Mouse (Mus musculus) T-helper 1 cell (primary cell): Measurements from ENCODE around the gene Tnfrsf11a.

Experiments used
- in situ Hi-C: fragments of 300-600 bp; cut with MboI, MseI; formaldehyde crosslinking; loops from one replicate; pipeline ENCODE4 v1.15.1; 2025; ENCODE audit warnings: high pct_unique_total_duplicates

The Tnfrsf11a gene

GRCm38 (mm10) chr1:105824980-105825379 is 44.5 kb downstream of the Tnfrsf11a start:
- in situ Hi-C loops, result no loop called here

- in situ Hi-C loops, result no loop called here
These were observed 46.9 kb downstream of the Tnfrsf11a start for GRCm38 (mm10) chr1:105827374-105827773.

- in situ Hi-C loops, result no loop called here
These were observed 47.3 kb downstream of the Tnfrsf11a start for GRCm38 (mm10) chr1:105827786-105828345.

GRCm38 (mm10) chr1:105829171-105829570 is 48.7 kb downstream of the Tnfrsf11a start:
- in situ Hi-C loops, result no loop called here

- in situ Hi-C loops, result no loop called here
These were observed 52.3 kb downstream of the Tnfrsf11a start for GRCm38 (mm10) chr1:105832784-105833183.

GRCm38 (mm10) chr1:105842950-105843349 is 62.4 kb downstream of the Tnfrsf11a start:
- in situ Hi-C loops, result no loop called here

GRCm38 (mm10) chr1:105843386-105843785 is 62.9 kb downstream of the Tnfrsf11a start:
- in situ Hi-C loops, result no loop called here

GRCm38 (mm10) chr1:105843856-105844255 is 63.3 kb downstream of the Tnfrsf11a start:
- in situ Hi-C loops, result no loop called here

- in situ Hi-C loops, result no loop called here
These were observed 64.0 kb downstream of the Tnfrsf11a start for GRCm38 (mm10) chr1:105844341-105845006.

GRCm38 (mm10) chr1:105846431-105846830 is 65.9 kb downstream of the Tnfrsf11a start:
- in situ Hi-C loops, result no loop called here

GRCm38 (mm10) chr1:105848806-105849205 is 68.3 kb downstream of the Tnfrsf11a start:
- in situ Hi-C loops, result no loop called here

- in situ Hi-C loops, result loop anchor here (10.0 kb wide), 1 partner anchor 407 kb away; no protein-coding TSS in a partner anchor
These were observed 70.8 kb downstream of the Tnfrsf11a start for GRCm38 (mm10) chr1:105851341-105851740.

- in situ Hi-C loops, result loop anchor here (10.0 kb wide), 1 partner anchor 415 kb away; no protein-coding TSS in a partner anchor
These were observed 79.2 kb downstream of the Tnfrsf11a start for GRCm38 (mm10) chr1:105859740-105860139.

- in situ Hi-C loops, result no loop called here
These were observed 96.1 kb downstream of the Tnfrsf11a start for GRCm38 (mm10) chr1:105876589-105876988.

GRCm38 (mm10) chr1:105877808-105878207 is 97.3 kb downstream of the Tnfrsf11a start:
- in situ Hi-C loops, result no loop called here

- in situ Hi-C loops, result no loop called here
These were observed 97.9 kb downstream of the Tnfrsf11a start for GRCm38 (mm10) chr1:105878416-105878815.

- in situ Hi-C loops, result no loop called here
These were observed 100.2 kb downstream of the Tnfrsf11a start for GRCm38 (mm10) chr1:105880555-105881304.

GRCm38 (mm10) chr1:105881466-105881865 is 100.9 kb downstream of the Tnfrsf11a start:
- in situ Hi-C loops, result no loop called here

- in situ Hi-C loops, result no loop called here
These were observed 103.0 kb downstream of the Tnfrsf11a start for GRCm38 (mm10) chr1:105883498-105883897.

GRCm38 (mm10) chr1:105885101-105885500 is 104.6 kb downstream of the Tnfrsf11a start:
- in situ Hi-C loops, result loop anchor here (5.0 kb wide), 1 partner anchor 137 kb away; no protein-coding TSS in a partner anchor

- in situ Hi-C loops, result loop anchor here (5.0 kb wide), 1 partner anchor 137 kb away; no protein-coding TSS in a partner anchor
These were observed 105.1 kb downstream of the Tnfrsf11a start for GRCm38 (mm10) chr1:105885575-105885974.

GRCm38 (mm10) chr1:105886358-105886757 is 105.8 kb downstream of the Tnfrsf11a start:
- in situ Hi-C loops, result loop anchor here (5.0 kb wide), 1 partner anchor 136 kb away; no protein-coding TSS in a partner anchor
